Mouse (Mus musculus) brain, embryonic 14.5 days (tissue): ENCODE measurements around the gene Spata2l.
A peak's percentile ranks its signal among the peaks of the same experiment; 100 is the strongest.

Experiments used
- CTCF ChIP-seq: fragments of 200-500 bp; IDR thresholded peaks from 2 replicates; pipeline ENCODE4 v1.5.1; 2012; ENCODE audit warnings: inconsistent platforms, mild to moderate bottlenecking, moderate library complexity, borderline replicate concordance; ENCODE audit not compliant: insufficient read depth, insufficient read length; ENCODE audit errors: extremely low read depth
- POLR2A ChIP-seq: fragments of 200-500 bp; IDR thresholded peaks from 2 replicates; pipeline ENCODE4 v1.6.1; 2012; ENCODE audit warnings: mild to moderate bottlenecking, inconsistent platforms, borderline replicate concordance; ENCODE audit not compliant: poor library complexity, insufficient read depth, insufficient read length, severe bottlenecking; ENCODE audit errors: extremely low read depth

GRCm38 (mm10) chr8:123212321-123213117 is 23.5 kb downstream of the Spata2l start, which contains the start of the genes Chmp1a and Spata33:
- TF ChIP-seq CTCF, result peak; percentile 69
- peak; percentile 83; the same call in 1 of the 2 replicates for TF ChIP-seq POLR2A
